Mouse (Mus musculus) kidney, postnatal 0 days (tissue): Measurements from ENCODE around the gene Kif1a. TPM values are rescaled to one million over a fixed set of nuclear protein-coding genes. Genes with fewer than 3 reads are reported as not detected.
"Not testable (repeated sequence)": the region's sequence is repeated elsewhere in the genome, so short reads cannot be mapped to it uniquely, and the experiment has no call there.

ENCODE experiments used
- ATAC-seq: fragments of 200-750 bp; cut with Nextera tagmentation; replicated peaks from 2 replicates; pipeline ENCODE4 v1.8.0; 2017; ENCODE audit warnings: low read depth, moderate number of reproducible peaks, moderate TSS enrichment, moderate library complexity; ENCODE audit not compliant: low FRiP score
- DNase-seq: peaks from one replicate; pipeline ENCODE4 v3.0.0-alpha.2; 2016; ENCODE audit warnings: low spot score
- H3K27ac ChIP-seq: fragments of 300-500 bp; sonication (generic); 2 replicates; pipeline ENCODE4 v1.5.1; 2014; ENCODE audit warnings: mild to moderate bottlenecking
- H3K27me3 ChIP-seq: fragments of 300-500 bp; sonication (generic); 2 replicates; pipeline ENCODE4 v1.6.1; 2014; ENCODE audit warnings: low read length, mixed read lengths; ENCODE audit not compliant: insufficient read depth
- H3K36me3 ChIP-seq: fragments of 300-500 bp; sonication (generic); 2 replicates; pipeline ENCODE4 v1.6.1; 2014; ENCODE audit warnings: low read length, mixed read lengths; ENCODE audit not compliant: insufficient read depth
- H3K4me1 ChIP-seq: fragments of 300-500 bp; sonication (generic); replicated peaks from 2 replicates; pipeline ENCODE4 v1.6.1; 2014; ENCODE audit warnings: antibody characterized with exemption, low read length, mixed read lengths; ENCODE audit not compliant: insufficient read depth
- H3K4me2 ChIP-seq: fragments of 300-500 bp; sonication (generic); 2 replicates; pipeline ENCODE4 v1.6.1; 2014; ENCODE audit warnings: mild to moderate bottlenecking, low read length, moderate library complexity, mixed read lengths
- H3K4me3 ChIP-seq: fragments of 300-500 bp; sonication (generic); replicated peaks from 2 replicates; pipeline ENCODE4 v1.5.1; 2014; ENCODE audit warnings: low read depth, low read length
- H3K9ac ChIP-seq: fragments of 300-500 bp; sonication (generic); 2 replicates; pipeline ENCODE4 v1.6.1; 2014; ENCODE audit warnings: low read depth, low read length
- H3K9me3 ChIP-seq: fragments of 300-500 bp; sonication (generic); replicated peaks from 2 replicates; pipeline ENCODE4 v1.6.1; 2016; ENCODE audit warnings: low read length, inconsistent platforms, mixed read lengths
- CTCF ChIP-seq: IDR thresholded peaks from 2 replicates; pipeline ENCODE4 v1.5.1; 2016; ENCODE audit warnings: antibody characterized with exemption, low read depth, mild to moderate bottlenecking, moderate library complexity
- WGBS: fragments of 180-500 bp; shearing (Covaris S2); extraction: QIAGEN DNeasy Blood & Tissue Kit; methylation state at CpG from one replicate; pipeline ENCODE4 v1.1.7; 2014; 5-methylcytosine and 5-hydroxymethylcytosine counted together
- polyA plus RNA-seq: library from polyadenylated mRNA; unstranded; fragments of >200 nt; fragmentation: Nextera tagmentation; extraction: Ambion mirVana; gene quantifications from 2 replicates; pipeline ENCODE4 v1.2.1, GENCODE M21; 2015

The Kif1a gene
- polyA plus RNA-seq, 1 experiment from 2014 or later, result 3.7 TPM

DNA sequence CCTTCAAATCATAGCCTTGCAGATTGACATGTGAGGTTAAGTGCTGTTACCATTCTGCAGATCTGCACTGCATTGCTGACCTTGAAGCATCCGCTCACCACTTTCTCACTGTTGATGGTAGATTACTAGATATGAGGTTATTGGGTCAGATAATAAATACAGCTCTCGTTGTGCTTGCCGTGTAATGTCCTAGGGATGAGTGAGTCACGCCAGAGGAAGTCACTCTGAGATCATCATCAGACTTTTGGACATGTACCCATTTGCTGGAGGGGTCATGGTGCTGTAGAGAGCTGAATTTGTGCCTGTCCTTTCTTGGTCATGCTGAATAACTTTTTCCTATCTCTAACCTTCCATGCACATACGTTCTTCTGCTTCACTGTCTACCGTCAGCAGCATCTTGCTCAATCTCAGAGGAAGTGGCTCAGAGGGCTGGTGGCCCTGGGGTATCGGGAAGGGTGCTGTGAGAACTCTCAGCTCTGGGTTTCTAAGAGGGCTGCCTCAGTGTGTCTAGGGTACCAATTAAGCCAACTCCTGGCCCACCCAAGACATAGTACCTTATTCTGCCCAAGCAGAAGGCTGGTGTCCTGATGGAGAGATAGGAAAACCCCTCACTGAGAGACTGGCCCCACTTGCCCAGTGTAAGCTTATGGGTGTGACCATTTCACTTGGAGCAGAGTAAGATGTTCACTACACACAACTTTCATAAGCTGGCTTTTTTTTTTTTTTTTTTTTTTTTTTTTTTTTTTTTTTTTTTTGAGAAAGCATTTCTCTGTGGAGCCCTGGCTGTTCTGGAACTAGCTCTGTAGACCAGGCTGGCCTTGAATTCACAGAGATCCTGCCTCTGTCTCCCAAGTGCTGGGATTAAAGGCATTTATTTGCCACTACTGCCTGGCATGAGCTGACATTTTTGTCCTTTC lies 129.6 kb downstream of the Kif1a start:
- DNase-seq, result no peak
- no peak overlapping the region for H3K4me3 ChIP-seq
- WGBS, result 78% methylated on average over 7 of the region's 7 CpGs
- no peak for TF ChIP-seq CTCF
- H3K36me3 ChIP-seq, result no peaks in the 10 kb centered on the region
- no peaks in the 10 kb centered on the region for H3K4me1 ChIP-seq
- H3K27me3 ChIP-seq, result no peaks in the 10 kb centered on the region
- no peak for ATAC-seq
- H3K9me3 ChIP-seq, result no peaks in the 10 kb centered on the region
- no peak overlapping the region for H3K4me2 ChIP-seq
- H3K27ac ChIP-seq, result no peak overlapping the region
- H3K9ac ChIP-seq, result no peak overlapping the region

- H3K27me3 ChIP-seq, H3K9ac ChIP-seq, H3K36me3 ChIP-seq, H3K4me1 ChIP-seq, ATAC-seq, DNase-seq, H3K27ac ChIP-seq, H3K4me3 ChIP-seq, H3K9me3 ChIP-seq, H3K4me2 ChIP-seq: not testable (repeated sequence)
- WGBS, result 85% methylated on average over 6 of the region's 6 CpGs
Measured at GRCm38 (mm10) chr1:92970791-92971190, 131.0 kb downstream of the Kif1a start.

Other genes starting within 250 kb of the Kif1a start
- 0.14 and 0.43 TPM in 2 replicates for gene Ankmy1, start 199.0 kb downstream of the Kif1a start, polyA plus RNA-seq
- 20.4 and 22.3 TPM in 2 replicates for gene Dusp28, start 195.0 kb downstream of the Kif1a start, polyA plus RNA-seq
- 39.3 and 39.4 TPM in 2 replicates for gene Rnpepl1, start 191.2 kb downstream of the Kif1a start, polyA plus RNA-seq
- 31.0 and 32.2 TPM in 2 replicates for gene Capn10, start 167.6 kb downstream of the Kif1a start, polyA plus RNA-seq
- 0.19 and 0.42 TPM in 2 replicates for gene Gpr35, start 151.1 kb downstream of the Kif1a start, polyA plus RNA-seq
- not detected in 2 replicates for gene Aqp12, start 95.6 kb downstream of the Kif1a start, polyA plus RNA-seq
- 0.24 and 0.33 TPM in 2 replicates for gene Agxt, start 33.3 kb upstream of the Kif1a start, polyA plus RNA-seq
- gene 2310007B03Rik, start 59.0 kb upstream of the Kif1a start, polyA plus RNA-seq, result 3.1 and 3.4 TPM in 2 replicates
- gene Crocc2, start 66.8 kb upstream of the Kif1a start, polyA plus RNA-seq, result 0.06 and 0.14 TPM in 2 replicates
- 5.1 and 6.1 TPM in 2 replicates for gene Sned1, start 133.9 kb upstream of the Kif1a start, polyA plus RNA-seq
- gene Mterf4, start 204.0 kb upstream of the Kif1a start, polyA plus RNA-seq, result 20.1 and 22.2 TPM in 2 replicates
- gene Ppp1r7, start 240.9 kb upstream of the Kif1a start, polyA plus RNA-seq, result 47.9 and 51.4 TPM in 2 replicates
- 6.0 and 7.2 TPM in 2 replicates for gene Pask, start 241.5 kb upstream of the Kif1a start, polyA plus RNA-seq